Mouse (Mus musculus) retina, postnatal 7 days (tissue): ENCODE data around the gene Slc11a2.
A peak's percentile ranks its signal among the peaks of the same experiment; 100 is the strongest.
"Not testable (repeated sequence)": the region's sequence is repeated elsewhere in the genome, so short reads cannot be mapped to it uniquely, and the experiment has no call there.

Experiments
- DNase-seq: peaks from one replicate; pipeline ENCODE4 v3.0.0-alpha.2; 2012; ENCODE audit warnings: low read depth, low spot score

Slc11a2 gene

GRCm38 (mm10) chr15:100436112-100436511 lies 11.2 kb upstream of the Slc11a2 start:
- no peak for DNase-seq

- DNase-seq = no peak
These were observed 8.4 kb upstream of the Slc11a2 start for GRCm38 (mm10) chr15:100433234-100433633.

GRCm38 (mm10) chr15:100429959-100430565 lies 5.2 kb upstream of the Slc11a2 start:
- DNase-seq = no peak

GRCm38 (mm10) chr15:100428296-100428905 lies 3.5 kb upstream of the Slc11a2 start:
- no peak for DNase-seq

- DNase-seq = no peak
These were observed 956 bp downstream of the Slc11a2 start for GRCm38 (mm10) chr15:100423916-100424315.

GRCm38 (mm10) chr15:100422899-100423860 lies 1.7 kb downstream of the Slc11a2 start:
- DNase-seq = peak; percentile 92

GRCm38 (mm10) chr15:100422476-100422875 lies 2.4 kb downstream of the Slc11a2 start:
- DNase-seq = no peak

- DNase-seq = not testable (repeated sequence)
These were observed 3.1 kb downstream of the Slc11a2 start, which contains the start of gene Gm5475 for GRCm38 (mm10) chr15:100421758-100422197. Gene Gm5475 (plus strand): TSS chr15:100422147.

- DNase-seq = no peak
These were observed 3.7 kb downstream of the Slc11a2 start for GRCm38 (mm10) chr15:100421059-100421757.

- no peak for DNase-seq
These were observed 4.7 kb downstream of the Slc11a2 start for GRCm38 (mm10) chr15:100419901-100420745.

- DNase-seq = no peak
These were observed 5.6 kb downstream of the Slc11a2 start for GRCm38 (mm10) chr15:100419311-100419710.

- DNase-seq = no peak
These were observed 6.9 kb downstream of the Slc11a2 start for GRCm38 (mm10) chr15:100417854-100418450.

- no peak for DNase-seq
These were observed 9.2 kb downstream of the Slc11a2 start for GRCm38 (mm10) chr15:100415684-100416083.

- DNase-seq = no peak
These were observed 9.9 kb downstream of the Slc11a2 start for GRCm38 (mm10) chr15:100414942-100415341.

- DNase-seq = no peak
These were observed 10.9 kb downstream of the Slc11a2 start for GRCm38 (mm10) chr15:100414011-100414410.

GRCm38 (mm10) chr15:100413306-100413705 lies 11.6 kb downstream of the Slc11a2 start:
- no peak for DNase-seq

- DNase-seq = no peak
These were observed 13.1 kb downstream of the Slc11a2 start for GRCm38 (mm10) chr15:100411731-100412130.

GRCm38 (mm10) chr15:100410918-100411672 lies 13.8 kb downstream of the Slc11a2 start:
- no peak for DNase-seq

- no peak for DNase-seq
These were observed 18.8 kb downstream of the Slc11a2 start for GRCm38 (mm10) chr15:100406088-100406487.
